Mouse (Mus musculus): ENCODE results near the gene Gpr45.
"Not testable (repeated sequence)": the region's sequence is repeated elsewhere in the genome, so short reads cannot be mapped to it uniquely, and the experiment has no call there.

DNA sequence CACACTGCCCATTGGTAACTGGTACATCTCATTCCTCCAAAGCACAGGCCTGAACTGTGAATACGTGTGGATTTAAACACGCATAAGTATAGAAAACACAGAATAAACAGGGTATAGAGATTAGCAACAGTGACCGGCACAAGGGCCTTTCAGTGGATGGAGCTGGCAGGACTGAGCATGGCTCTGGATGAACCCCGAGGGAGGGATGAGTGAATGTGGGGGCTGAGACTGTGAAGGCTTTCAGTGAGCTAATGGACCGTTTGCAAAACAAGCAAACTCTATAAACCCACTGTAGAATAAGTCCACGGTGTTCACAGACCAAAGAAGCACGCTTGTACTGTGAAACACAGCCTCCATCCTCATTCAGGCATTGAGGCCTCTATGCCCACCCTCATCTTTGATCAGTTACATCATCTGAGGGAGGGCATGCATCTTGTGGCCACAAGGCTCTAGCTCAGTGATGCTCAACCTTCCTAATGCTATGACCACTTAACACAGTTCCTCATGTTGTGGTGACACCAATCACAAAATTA lies 62.5 kb downstream of the Gpr45 start:
- not testable (repeated sequence) for TF ChIP-seq CTCF, EP300 (IDR thresholded peaks at IDR 0.05; ENCODE audit: low read depth)
